Mouse (Mus musculus): Measurements from ENCODE around the gene Nepro. TPM values are rescaled to one million over a fixed set of nuclear protein-coding genes. Genes with fewer than 3 reads are reported as not detected.

The Nepro gene
- polyA plus RNA-seq, 1 experiment, result 6.3 TPM

DNA sequence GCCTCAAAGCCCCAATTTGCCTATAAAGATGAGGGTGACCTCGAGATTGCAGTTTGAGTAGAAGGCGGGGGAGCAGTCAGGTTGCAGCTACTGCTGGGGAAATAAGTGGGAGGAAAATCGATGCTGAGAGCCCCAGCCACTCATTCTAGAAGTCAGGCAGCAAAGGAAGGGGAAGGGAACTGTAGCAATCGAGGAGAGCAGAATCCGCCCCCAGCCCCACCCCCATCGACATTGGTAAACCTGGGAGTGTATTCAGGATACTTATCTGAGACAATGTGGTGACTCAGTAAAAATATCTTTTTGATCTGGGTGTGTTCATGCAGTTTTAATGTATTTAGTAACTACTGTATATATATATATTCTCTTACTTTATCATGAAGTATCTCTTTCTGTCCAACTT, 48.5 kb downstream of the Nepro start:
- TF ChIP-seq CTCF (IDR thresholded peaks at IDR 0.05; ENCODE audit: borderline replicate concordance, extremely low read depth, insufficient read depth, insufficient read length) (no peak), POLR2A (IDR thresholded peaks at IDR 0.05; ENCODE audit: borderline replicate concordance, extremely low read depth, insufficient read depth, insufficient read length, poor library complexity, severe bottlenecking) (no peak)
- DNase-seq (ENCODE audit: low read depth), result no peak

DNA sequence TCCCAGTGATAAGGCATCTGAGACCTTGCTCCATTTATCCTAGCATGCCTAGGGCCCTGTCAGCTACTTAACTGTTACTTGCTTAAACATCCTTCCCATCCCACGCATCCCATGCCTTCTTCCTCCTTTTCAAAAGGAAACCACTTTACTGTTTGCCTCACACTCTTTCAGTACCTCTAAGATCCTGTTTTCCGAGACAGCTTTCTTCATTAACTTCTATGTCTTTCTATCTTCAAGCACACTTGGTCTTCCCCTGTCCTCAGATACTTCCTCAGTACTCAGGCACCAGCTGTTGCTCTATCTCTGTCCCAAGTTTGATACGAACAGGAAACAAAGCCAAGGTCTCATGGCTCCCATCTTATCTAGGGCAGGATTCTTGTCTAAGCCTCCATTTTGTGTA, 49.6 kb downstream of the Nepro start:
- no peak for TF ChIP-seq CTCF (IDR thresholded peaks at IDR 0.05; ENCODE audit: borderline replicate concordance, extremely low read depth, insufficient read depth, insufficient read length)
- TF ChIP-seq POLR2A (IDR thresholded peaks at IDR 0.05; ENCODE audit: borderline replicate concordance, extremely low read depth, insufficient read depth, insufficient read length, poor library complexity, severe bottlenecking), result no peak

DNA sequence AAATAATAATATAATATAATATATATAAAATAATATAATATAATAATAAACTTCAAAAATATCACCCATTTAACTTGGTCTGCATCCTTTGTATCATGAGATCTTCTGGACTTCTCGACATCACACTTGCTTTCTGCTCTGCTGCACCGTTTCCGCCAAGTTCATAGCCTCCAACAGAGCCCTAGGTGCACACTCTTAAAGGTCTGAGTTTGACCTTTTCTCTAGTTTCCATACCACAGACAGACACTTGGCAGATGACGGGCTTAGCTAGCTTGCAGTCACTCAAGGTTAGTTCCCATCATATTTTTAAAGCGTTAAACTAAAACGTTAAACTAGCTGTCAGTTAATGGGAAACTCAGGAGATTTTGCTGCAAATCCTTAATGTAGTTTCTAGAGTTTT, 50.1 kb downstream of the Nepro start:
- TF ChIP-seq CTCF (IDR thresholded peaks at IDR 0.05; ENCODE audit: borderline replicate concordance, extremely low read depth, insufficient read depth, insufficient read length), result no peak
- DNase-seq (ENCODE audit: low read depth), result no peak

More for the DNA sequence above, 49.6 kb downstream of the Nepro start:
- no peak for DNase-seq (ENCODE audit: low read depth)

DNA sequence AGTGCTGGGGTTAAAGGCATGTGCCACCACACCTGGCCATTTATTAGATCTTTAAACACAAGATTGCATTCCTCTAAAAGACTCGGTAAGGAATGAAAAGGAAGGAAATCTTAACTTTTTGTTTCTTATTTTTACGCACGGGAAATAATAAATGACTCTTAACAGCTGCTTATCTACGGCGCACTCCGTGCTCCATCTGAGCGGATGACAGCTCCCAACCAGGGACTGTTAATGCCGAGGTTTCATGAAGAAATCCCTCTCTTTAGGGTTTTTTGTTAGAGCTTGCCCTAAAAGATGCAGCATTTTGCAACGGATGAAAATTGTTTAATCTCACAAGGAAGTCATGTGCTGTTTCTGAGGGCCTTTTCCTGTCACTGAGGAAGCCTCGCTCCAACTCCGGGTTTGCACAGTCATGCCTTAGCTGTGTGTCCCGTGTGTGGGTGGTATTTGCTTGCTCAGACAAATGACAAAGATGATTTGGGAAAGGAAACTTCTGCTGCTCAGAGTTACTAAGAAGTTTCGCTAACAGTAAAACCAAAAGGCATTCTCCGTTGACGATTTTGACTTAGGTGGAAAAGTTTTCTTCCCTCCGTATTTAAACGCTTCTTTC, 54.5 kb downstream of the Nepro start:
- no peak for DNase-seq (ENCODE audit: low read depth)
- TF ChIP-seq CTCF (IDR thresholded peaks at IDR 0.05; ENCODE audit: borderline replicate concordance, extremely low read depth, insufficient read depth, insufficient read length) (no peak), POLR2A (IDR thresholded peaks at IDR 0.05; ENCODE audit: borderline replicate concordance, extremely low read depth, insufficient read depth, insufficient read length, poor library complexity, severe bottlenecking) (no peak)

DNA sequence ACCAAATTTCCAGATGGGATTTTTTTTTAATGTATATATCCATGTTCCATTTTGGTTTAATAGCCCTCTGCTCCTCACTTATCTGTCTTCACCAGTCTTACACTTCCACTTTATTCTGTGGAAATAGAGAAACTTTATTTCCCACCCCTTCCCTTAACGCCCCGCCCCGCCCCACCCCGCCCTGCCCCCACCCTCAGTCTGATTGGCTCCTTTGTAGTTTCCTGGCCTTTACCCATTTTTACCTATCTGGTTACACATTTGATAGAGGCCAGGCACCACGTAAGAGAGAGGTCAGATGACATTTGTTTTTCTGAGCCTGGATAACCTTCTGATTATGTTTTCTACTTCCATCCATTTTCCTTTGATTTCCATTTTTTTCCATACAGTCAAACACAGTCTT, 55.4 kb downstream of the Nepro start:
- no peak for DNase-seq (ENCODE audit: low read depth)
- TF ChIP-seq CTCF (IDR thresholded peaks at IDR 0.05; ENCODE audit: borderline replicate concordance, extremely low read depth, insufficient read depth, insufficient read length) (no peak), POLR2A (IDR thresholded peaks at IDR 0.05; ENCODE audit: borderline replicate concordance, extremely low read depth, insufficient read depth, insufficient read length, poor library complexity, severe bottlenecking) (no peak)

DNA sequence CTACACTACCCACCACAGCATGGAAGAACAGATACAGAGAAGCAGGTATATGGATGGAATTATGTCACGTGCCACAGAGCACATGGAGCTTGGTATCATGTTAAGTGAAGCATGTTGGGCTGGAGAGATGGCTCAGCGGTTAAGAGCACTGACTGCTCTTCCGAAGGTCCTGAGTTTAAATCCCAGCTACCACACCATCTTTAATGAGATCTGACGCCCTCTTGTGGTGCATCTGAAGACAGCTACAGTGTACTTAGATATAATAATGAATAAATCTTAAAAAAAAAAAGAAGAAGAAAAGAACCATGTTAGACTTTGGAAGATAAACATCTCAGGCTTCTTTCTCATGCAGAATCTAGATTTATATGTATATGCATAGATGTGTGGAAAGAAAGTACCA, 56.6 kb downstream of the Nepro start:
- DNase-seq (ENCODE audit: low read depth), result no peak
- TF ChIP-seq POLR2A (IDR thresholded peaks at IDR 0.05; ENCODE audit: borderline replicate concordance, extremely low read depth, insufficient read depth, insufficient read length, poor library complexity, severe bottlenecking), result no peak
- TF ChIP-seq CTCF (IDR thresholded peaks at IDR 0.05; ENCODE audit: borderline replicate concordance, extremely low read depth, insufficient read depth, insufficient read length), result no peak

Other genes with a start within 250 kb of the Nepro start
- gene Boc, start 165.4 kb upstream of the Nepro start, polyA plus RNA-seq (2012; rRNA removed), result 20.2 and 20.5 TPM in 2 replicates
- gene Gtpbp8, start 22.1 kb downstream of the Nepro start, polyA plus RNA-seq (2012; rRNA removed), result 16.2 and 18.6 TPM in 2 replicates
- 0.42 and 0.44 TPM in 2 replicates for gene Cd200r1, start 41.4 kb downstream of the Nepro start, polyA plus RNA-seq (2012; rRNA removed)
- 0.04 and 0.08 TPM in 2 replicates for gene Cd200r4, start 87.4 kb downstream of the Nepro start, polyA plus RNA-seq (2012; rRNA removed)
- gene Cd200r2, start 142.8 kb downstream of the Nepro start, polyA plus RNA-seq (2012; rRNA removed), result not detected in 2 replicates
- gene Cd200r3, start 219.4 kb downstream of the Nepro start, polyA plus RNA-seq (2012; rRNA removed), result 0.08 TPM in 1 of 2 replicates, not detected in the other

All from brain, embryonic 14.5 days (tissue).